In the genomic region with DNA sequence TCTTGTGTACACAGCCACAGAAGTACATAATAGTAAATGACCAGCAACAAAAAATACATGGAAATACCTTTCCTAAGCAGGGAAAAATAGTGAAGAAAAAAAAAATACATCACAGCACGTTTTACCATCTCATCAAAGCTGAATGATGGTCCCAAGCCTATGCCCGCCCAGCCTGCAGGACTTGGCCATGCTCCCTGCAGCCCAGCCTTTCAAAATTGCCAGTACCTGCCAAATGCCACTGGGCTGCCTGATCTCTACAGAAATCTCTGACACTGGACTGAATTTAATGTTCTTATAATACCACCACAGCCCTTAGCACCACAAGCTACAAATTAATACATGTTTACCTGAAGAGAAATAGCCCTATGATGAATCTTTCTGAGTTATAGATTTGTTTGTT, we compare ENCODE assay signal across 12 mouse cellular contexts.
"Had no signal": no experiment of that assay in that cellular context is flagged by ENCODE, and none has a peak within 500 bp of the region (broad histone marks: within the 10 kb centered on the region; RNA-seq: fewer than 3 reads in every experiment).

No protein-coding gene starts in this region.

- DNase-seq: lung, embryonic 14.5 days; lung, postnatal 10 days; lung, postnatal 4 days; midbrain, embryonic 14.5 days; retina, postnatal 1 day; right cerebral cortex, adult 18-20 months; right cerebral cortex, postnatal 25 days; right cerebral cortex, postnatal 4 days; spleen, adult 18-20 months; thymus, adult 18-20 months; thymus, postnatal 14 days; thymus, postnatal 36 days had no signal
